Mouse (Mus musculus): ENCODE data around the gene Anapc1.

Anapc1 gene

DNA sequence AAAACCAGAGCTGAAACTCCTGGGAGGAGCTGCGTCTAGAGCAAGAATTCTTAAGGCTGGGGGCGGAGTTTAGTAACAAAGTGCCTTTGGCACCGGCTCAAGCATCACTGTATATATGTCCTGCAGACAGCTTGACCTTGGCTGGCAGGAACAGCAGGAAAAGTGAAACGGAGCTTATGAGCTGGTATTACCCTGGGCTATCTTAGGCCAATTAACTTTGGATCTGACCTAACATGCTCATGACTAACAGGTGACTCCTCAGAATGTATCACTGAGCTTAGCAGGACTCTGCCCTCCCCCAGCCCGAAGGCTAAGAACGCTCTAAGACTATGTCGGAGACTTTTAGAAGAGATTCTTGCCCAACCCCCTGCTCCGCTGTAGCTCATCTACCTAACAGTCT is 121.3 kb downstream of the Anapc1 start:
- no peak for DNase-seq

DNA sequence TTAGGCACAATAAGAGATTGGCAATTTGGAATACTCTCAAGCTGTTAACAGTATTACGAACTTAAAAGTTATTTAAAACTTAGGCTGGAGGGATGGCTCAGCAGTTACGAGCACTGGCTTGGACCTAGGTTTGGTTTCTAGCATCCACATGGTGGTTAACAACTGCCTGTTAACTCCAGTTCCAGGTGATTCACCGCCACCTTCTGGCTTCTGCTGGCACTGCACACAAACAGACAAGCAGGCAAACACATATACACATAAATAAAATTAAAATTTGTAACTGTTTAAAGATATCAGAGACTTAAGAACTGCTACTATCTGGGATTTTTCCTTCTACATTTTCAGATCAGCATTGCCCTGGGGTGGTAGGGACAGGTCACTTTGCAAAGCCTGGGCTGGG is 123.0 kb downstream of the Anapc1 start:
- no peak for DNase-seq
